Mouse (Mus musculus): ENCODE data around the gene Stx8.

Stx8 gene

DNA sequence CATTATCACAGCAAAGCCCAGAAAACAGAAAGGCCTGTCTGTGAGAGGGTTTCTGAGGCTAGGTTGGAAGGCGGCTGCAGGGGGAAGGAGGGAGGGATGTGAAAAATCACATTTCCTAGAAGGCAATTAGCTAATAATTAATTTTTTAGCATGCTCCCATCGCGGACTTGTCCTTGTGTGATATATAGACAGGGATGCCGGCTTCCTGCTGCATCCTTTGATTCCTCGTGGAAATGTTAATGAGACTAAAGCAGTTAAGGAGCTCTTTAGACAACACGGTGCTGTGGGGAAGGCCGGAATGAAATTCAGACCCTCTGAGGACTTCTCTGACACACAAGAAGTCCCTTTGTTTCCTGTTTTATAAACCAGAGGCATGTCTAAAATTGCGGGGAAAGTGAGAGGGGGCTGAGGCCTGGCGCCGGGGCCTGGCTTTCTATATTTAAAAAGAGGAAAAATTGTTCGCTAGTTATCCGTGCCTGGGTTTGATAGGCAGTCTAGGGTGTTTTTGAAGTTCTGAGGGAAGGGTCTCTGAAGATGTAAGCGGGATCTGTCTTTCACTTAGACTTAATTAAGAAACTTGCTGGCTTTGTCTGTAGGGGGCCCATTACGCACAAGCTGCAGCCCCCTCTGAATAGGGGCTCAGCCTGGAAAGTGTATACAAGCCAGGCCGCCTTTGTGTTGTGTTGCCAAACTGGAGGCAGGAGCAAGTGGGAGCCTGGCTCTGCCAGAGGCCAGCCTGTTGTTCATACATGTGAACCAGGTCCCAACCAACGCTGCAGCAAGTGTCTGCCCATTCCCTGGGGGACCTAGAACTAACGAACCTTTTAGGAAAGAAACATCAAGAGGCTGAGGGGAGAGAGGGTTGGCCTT is 179.8 kb downstream of the Stx8 start:
- DNase-seq (ENCODE audit: low spot score): peak; percentile 62

DNA sequence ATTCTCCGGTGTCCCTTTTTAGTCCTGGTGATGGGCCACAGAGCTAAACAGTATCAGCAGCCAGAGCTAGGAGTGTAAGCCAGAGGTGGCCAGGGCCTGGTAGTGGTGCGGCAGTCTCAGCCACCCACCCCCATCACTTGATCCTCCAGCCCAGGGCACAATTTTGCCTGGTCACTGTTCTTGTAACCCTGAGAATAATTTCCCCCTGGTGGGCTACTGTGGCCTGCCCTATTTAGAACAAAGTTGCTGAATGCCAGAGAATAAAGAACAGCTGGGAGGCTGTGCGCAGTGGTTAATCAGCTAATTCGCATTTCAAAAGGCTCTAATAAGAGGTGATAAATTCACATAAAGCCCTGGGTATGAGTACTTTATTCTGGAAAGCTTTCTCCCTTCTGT is 180.5 kb downstream of the Stx8 start:
- peak; percentile 58 for DNase-seq (ENCODE audit: low spot score)

DNA sequence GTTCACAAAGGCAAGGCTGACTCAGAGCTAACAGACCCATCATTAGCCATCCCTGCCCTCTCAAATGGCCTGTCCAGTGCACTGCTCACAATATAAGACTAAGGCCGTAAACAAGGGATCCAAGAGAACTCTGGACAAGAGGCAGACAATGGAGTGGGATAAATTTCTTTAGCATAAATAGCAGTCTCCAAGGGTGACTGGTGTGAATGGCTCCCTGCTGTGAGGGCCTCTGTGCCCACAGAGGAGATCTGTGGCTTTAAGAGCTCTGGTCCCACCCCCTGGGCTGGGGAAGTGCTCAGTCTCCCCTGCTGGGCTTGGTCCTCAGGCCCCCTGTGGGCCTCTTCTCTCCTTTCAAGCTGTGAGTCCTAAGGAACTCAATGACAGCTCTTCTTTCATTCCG is 184.9 kb downstream of the Stx8 start:
- DNase-seq (ENCODE audit: low spot score): peak; percentile 88

DNA sequence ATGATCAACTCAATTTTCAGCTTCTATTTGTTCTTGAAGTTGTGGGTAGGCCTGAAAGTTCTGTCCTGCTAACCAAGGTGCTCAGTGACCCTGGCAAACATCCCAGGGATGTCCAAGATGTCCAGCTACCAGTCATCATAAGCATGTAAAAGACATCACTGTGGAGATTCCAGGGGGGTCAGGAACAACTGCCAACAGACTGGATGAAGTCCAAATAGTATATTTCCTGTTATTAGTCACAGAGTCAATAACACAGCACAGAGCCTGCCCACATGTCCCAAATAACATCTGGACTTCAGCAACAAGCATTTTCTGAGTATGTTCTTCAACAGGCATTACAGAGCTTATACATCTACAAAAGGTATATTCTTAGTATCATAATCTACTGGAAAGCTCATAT is 189.8 kb downstream of the Stx8 start:
- DNase-seq (ENCODE audit: low spot score): no peak

DNA sequence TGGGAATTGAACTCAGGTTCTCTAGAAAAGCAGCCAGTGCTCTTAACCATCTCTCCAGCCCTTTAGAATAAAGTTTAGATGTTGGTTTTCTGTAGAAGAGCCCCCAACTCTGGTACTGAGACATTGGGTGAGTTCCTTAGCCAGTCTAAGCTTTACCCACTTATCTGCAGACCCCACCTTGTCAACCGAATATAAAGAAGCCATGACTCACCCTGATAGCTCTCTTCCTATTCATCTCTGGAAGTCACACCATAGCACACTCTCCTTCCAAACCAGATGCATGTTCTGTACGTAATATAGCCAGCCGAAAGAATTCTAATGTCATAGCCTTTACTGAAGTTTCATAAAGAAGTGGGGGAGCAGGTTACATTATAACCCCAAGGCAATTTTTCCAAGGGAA is 192.2 kb downstream of the Stx8 start:
- no peak for DNase-seq (ENCODE audit: low spot score)

DNA sequence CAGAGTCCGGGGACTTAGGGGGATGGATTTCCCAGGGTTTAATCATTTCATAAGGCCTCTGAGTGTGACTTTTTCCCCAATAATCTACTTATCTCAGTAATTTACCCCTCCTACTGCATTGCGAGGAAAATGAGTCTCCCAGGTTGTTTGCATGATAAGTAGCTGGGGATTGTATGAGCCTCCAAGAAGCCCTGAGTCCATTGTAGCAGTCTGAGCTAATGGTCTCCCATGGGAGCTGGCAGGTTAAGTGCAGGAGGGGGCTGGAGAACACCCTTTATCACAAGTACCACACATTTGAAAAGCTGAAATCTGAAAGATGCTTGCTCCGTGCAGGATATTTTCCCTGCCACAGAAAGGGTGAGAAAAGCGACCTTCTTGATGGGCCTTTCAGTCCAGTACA is 193.9 kb downstream of the Stx8 start:
- DNase-seq (ENCODE audit: low spot score): no peak

DNA sequence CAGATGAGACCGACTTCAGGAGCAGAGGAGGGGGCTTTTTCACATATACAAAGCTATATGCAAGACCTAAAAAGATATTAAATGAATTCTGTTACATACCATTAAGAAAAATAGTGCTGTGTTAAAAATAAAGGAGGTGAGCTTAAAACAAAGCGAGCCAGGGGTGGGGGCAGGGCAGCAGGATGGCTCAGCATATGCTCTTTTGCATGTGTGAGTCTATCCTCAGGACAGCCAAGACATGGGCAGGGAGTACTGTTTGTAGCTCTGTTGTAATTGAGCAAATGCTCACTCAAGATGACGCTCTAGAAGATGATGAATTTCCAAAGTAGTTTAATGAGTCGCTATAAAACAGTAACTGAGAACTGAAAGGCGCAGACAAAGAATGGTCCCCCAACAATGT is 198.4 kb downstream of the Stx8 start:
- DNase-seq (ENCODE audit: low spot score): no peak

DNA sequence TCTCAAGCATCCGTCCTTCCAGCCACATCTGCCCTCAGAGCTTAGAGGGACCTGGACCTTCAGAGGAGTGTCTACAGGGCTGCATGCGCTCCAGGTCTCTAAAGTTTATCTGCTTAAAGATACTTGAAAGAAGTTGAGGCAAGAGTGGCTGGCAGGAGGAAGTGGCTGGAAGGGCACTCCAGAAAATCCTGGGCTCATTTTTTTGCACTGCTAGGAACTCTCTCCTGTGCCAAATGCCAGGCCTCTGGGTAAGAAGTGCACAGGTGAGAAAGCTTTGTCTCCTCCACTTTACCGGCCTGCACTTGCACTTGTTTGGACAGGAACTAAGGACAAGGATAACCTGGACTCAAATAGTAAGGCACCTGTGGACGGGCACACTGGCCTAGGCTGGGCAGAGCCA is 202.4 kb downstream of the Stx8 start:
- DNase-seq (ENCODE audit: low spot score): no peak

DNA sequence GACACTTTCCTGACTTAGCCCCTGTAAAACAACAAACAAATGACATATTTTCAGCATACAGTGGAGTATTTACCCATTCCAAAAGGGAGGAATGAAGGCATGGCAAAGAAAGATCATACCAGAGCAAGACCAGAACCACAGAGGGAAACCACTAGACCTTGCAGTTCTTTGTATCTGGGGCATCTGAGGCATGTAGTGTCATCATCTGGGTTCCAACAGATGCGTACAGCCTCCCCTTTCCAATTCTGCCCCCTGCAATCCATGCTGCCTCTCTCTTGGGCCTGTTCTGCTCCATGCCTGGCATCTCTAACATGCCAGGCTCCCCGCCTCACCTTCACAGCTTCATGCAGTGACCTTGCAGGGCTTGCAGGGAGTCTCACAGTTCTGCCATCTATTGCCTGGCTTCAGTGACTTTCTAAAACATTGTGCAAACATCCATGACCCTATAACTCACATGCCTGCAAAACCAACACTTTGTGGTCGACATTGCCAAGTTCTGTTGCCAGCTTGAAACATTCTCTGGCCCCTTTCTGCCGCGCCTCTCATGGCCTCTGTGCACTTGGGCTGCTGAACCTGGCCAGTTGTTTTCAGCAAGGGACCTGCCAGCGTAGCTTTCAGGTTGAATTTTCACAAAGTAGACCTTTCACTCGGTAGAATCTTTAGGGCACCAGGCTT is 206.1 kb downstream of the Stx8 start:
- no peak for DNase-seq (ENCODE audit: low spot score)

DNA sequence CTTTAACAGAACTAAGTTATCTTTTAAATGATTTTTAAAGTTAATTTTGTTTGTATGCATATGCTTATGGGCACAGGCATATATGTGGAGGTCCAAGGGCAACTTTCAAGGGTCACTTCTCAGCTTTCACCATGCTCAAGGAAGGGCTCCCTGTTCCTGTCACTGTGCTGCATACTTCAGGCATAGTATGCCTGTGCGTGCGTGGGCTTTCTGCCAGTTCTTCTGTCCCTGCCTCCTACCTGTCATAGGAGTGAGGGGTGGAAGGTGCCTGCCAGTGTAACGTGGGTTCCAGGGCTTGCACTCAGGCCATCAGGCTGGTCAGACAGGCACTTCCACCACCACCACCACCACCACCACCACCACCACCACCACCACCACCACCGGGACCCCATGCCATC is 206.7 kb downstream of the Stx8 start:
- DNase-seq (ENCODE audit: low spot score): no peak

DNA sequence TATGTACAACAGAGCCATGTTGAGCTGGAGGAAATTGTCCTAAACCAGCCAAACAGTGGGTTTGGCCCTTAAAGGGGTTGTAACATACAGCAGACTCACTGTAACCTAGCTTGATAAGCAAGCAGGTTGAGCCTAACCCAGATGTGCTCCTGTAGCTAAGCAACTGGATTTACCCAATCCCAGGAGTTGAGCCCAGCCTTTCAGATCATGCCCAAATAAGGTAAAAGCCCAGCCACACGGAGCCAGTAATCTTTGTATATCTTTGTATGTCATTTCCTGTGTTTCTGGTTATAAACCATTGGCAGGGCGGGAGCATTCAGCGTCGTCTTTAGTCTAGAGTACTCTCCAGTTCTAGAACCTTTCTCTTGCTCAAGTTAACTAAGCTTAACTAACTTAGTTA is 210.6 kb downstream of the Stx8 start:
- peak; percentile 47 for DNase-seq (ENCODE audit: low spot score)

DNA sequence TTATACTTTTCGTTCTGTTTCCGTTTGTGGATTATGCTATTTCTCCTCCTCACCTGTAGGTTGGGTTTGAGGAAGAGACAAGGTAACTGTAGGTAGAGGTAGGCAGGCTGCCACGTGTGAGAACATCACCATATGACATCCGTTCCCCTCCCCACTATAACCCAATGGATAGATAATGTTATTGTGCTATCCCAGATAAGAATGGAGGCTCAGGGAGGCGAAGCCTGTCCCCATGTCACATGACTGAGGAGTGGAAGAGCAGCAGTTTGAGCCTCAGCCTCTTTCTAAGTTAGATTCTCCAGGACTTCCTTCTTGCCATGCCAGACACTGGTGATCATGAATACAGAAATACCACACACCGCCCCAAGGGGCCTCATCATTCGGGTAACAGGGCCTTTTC is 211.4 kb downstream of the Stx8 start:
- no peak for DNase-seq (ENCODE audit: low spot score)

DNA sequence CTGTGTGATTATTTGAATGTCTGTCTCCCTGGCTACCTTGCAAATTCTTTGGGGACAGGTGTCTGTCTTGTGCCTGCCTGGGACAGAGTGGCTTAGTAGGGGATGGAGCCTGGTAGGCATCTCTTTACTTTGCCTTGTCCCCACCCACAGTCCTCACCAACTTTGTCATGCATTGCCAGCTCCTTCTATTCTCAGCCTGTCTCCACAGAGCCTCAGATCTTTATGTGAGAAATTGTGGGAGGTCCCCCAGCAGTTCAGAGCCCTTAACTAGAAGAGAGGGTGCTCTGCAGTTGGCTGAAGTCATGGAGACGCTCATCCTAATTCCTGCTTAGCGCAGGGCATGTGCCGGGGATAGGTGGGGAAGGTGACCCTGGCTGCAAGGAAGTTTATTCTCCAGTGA is 219.7 kb downstream of the Stx8 start:
- no peak for DNase-seq (ENCODE audit: low spot score)

DNA sequence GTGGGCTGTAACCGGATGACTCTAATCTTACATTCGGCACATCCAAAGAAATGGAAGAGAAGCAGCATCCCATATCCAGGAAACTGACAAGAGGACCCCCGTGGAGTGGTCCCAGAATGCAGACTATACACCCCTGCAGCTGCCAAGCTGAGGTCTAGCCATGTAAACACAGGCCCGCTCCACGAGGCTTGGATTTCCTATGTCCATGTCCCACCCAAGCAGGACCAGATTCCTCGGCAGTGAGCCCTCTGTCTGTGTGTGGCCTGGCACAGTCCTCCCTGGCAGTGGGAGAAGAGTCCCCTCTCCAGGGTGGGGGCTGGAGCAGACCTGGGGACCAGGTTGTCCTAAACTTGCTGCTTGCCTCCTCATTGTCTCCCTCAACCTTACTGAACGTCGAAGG is 221.2 kb downstream of the Stx8 start:
- DNase-seq (ENCODE audit: low spot score): no peak

DNA sequence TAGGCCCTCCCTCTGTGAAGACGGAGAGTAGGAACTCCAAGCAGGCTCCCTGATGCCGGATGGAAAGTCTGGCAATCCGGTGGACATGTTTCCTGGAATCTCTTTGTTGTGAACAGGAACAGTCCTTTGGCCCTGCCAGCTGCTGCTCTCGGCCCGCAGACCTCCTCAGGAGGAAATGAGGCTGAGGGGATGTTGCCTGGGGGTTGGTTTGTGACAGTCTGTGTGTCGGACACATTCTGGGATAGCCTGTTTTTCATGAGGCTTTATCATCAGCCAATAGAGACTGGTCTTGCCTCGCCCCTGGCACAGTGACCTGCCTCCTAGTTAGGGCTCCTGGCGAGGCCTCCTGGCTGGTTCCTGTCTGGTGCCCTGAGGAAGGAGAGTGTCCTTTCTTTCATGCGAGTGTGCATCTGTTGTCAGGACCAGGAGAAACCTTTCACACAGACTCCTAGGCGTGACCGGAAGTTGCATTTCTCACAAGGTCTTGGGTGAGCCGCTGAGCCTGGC is 222.8 kb downstream of the Stx8 start:
- no peak for DNase-seq (ENCODE audit: low spot score)

DNA sequence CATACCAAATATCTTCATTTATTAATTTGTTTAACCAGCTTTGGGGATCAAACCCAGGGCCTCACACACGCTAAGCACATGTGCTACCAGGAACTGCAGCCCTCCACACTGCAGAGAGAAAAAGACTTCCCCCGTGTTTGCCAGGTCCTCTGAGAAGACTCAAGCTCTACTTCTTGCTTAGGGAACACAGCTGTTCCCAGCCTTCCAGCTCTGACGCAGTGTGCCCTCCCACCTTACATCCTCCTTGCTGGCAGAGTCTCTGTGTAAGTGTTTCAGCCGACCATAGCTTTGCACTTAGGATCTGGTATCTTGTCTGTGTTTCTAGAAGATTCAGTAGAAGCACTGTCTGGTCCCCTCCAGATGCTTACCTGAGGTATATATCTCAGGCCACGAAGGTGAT is 224.9 kb downstream of the Stx8 start:
- no peak for DNase-seq (ENCODE audit: low spot score)

DNA sequence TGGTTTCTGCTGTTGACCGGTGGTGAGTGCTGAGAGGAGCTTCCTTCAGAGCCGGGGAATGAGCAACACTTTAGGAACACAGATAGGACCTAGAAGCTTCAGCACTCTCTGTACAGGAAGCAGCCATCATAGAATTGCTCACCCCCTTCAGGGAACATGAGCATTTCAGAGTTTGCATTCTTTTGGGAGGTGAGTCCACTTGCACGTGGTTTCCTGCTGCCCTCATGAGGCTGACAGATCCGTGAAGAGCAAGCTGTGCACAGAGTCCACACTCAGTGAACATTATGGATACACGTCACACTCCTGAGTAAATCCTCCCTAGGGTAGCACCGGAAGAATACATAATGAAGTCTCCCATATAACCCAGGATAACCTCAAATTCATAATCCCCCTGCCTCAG is 229.2 kb downstream of the Stx8 start:
- DNase-seq (ENCODE audit: low spot score): no peak

DNA sequence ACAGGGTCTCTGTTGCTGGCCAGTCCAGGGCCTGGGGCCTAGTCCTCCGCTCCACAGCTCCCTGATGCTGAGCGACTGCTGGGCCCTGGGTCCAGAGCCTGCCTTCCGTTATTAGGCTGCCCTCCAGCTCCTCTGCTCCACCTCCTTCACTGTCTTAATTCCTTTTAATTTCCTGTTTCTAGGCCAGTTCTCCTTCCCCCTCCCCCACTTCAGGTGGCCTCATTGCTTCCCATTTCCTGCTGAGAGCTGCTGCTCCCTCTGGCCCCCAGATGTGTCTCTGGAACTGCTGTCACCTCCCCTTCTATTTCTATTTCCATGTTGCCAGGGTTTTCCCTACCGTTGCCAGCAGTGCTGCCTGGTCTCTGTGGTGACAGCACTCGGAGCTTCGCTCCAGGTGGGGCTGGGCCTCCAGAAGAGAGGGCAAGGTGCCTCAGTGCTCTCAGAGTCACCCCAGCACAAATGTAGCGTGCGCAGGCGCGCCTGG is 229.7 kb downstream of the Stx8 start:
- peak; percentile 47 for DNase-seq (ENCODE audit: low spot score)

DNA sequence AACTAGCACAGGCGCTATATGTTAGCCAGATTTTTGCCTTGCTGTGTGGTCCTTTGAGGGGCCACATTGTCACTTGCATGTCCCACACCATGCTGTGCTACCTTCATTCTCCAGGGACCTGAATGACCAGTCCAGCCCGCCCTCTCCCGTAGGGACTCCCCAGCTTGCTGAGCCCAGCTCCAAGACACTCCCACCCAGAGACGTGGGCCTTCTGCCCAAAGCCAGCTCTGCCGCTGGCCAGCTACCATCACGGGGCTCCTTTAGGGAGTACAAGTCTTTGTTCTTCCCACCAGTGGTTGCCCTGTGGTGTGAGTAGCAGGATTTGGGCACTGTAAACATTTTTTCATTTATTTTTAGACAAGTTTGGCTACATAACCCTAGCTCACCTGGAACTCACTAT is 230.6 kb downstream of the Stx8 start:
- no peak for DNase-seq (ENCODE audit: low spot score)

DNA sequence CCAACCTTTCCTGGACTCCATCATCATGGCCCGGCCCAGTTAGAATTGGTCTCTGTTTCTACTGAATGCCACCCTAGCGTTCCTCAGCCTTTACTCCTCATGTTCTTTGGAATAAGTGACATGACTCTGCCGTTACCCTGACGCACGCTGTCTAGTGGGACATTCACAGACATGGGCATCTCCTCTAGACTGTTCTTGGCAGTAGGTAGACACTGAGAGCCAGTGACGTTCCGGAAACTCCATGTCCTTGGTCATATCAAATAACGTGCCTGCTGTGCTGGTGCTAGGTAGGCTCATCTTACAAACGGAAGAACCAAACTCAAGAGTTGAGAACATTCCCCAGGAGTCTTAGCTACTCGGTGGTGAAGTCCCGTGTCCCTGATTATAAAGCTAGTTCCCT is 231.5 kb downstream of the Stx8 start:
- DNase-seq (ENCODE audit: low spot score): no peak

DNA sequence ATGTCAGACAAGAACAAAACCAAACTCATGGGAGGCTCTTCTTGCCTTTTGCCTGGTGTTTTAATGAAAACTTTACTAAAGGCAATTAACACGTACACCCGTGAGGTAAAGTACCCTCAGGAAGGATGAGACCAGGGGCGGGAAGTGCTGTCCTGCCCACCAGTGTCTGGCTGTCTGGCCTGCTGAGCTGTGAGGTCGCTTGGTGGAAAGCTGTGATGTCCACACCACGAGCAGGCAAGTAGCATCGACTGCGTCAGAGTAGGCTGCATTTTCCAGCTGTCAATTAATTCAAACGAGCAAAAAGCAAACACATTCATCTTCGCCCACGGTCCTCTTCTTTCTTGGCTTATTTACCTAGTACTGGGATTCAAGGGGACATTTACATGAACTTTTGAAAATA is 232.7 kb downstream of the Stx8 start:
- DNase-seq (ENCODE audit: low spot score): no peak

DNA sequence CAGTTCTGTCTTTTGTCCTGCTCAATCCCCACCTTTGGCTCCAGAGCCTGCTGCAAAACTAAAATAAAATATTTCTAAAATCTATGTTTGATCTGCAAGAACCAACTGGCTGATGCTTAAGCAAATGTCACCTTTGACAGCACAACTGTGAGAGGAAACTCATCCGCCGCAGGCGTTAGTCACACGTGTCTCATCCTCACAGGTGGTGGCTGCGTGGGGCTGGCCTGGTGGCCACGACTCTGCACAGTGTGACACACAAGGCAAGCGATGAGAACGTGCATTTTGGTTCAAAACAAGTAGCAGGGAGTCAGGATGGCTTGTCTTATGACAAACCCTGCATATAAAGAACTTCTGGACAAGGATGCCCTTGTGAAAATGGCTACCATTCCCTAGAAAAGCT is 233.1 kb downstream of the Stx8 start:
- no peak for DNase-seq (ENCODE audit: low spot score)

DNA sequence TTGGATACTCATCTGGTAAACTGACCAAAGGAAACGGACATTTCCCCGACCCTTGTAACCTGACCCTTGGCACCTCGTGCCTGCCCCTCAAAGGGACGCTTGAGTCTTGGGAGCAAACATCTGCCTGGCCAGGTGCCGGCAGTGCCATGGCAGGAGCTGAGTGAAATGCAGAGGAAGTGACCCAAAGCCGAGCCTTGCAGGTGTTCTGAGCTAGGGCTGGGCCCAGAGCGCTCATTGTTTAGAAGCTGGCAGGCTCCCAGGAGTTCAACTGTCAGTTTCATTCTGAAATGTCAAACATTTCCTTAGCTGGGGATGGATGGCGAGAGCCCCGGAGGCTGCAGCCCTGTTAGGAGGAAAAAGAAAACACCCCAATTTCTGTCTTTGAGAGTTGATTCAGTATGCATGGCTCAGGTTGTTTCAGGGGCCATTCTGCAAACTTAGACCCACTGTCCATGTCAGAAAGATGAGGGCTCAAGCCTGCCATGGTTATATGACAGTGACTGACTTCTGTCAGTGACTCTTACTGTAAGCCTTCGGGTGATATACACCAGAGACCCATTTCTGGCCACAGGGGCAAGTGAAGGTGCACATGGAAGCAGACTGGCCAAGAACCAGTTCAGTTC is 233.9 kb downstream of the Stx8 start:
- DNase-seq (ENCODE audit: low spot score): no peak

All from embryo, embryonic 10.5 days (tissue).